Mouse (Mus musculus) ovary, postnatal 36 days (tissue): ENCODE data around the gene Fam71f1.

Source experiments
- DNase-seq: peaks from one replicate; pipeline ENCODE4 v3.0.0; 2022; ENCODE audit warnings: low spot score, mixed read lengths

Gene Fam71f1

DNA sequence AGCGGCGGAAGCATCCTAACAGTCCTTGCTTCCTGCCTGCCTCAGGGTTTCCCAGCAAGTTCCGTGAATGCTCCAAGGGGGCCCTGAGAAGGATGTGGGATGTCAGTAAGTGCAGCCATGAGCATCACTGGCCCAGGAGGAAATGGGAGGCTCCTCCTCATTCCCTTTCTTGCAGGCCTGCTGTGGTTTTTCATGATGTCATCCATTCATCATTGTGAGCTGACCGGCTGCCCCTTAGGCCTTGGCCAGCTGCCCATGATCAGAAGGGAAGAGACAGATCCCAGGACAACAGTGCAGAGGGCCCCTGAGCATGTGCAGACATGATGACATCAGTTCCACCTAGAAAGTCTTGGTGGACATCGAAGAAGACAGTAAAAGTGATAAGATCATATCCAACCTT, at the start of gene Fam71f1:
Gene Fam71f1, plus strand, starts transcription at position 262 of the 400 bp plus-strand sequence.
- DNase-seq: no peak

DNA sequence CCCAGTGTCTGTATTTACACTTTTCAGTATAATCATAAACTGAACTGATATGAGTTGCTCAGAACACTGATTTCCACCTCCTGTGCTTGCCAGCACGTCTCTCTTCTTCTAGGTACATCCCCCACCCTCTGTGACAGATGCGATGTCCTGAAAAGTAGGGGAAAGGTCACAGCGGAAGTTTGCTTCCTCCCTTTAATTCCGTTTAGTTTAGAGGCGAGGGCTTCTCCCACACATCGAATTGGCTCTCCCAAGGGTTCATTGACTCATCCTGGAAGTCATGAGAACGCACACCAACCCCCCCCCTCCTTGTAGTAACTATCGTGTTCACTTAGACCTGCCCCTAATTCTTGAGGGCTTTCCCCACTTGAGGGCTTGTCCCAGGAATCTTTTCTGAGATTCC, 48.0 kb upstream of the Fam71f1 start:
- no peak for DNase-seq

DNA sequence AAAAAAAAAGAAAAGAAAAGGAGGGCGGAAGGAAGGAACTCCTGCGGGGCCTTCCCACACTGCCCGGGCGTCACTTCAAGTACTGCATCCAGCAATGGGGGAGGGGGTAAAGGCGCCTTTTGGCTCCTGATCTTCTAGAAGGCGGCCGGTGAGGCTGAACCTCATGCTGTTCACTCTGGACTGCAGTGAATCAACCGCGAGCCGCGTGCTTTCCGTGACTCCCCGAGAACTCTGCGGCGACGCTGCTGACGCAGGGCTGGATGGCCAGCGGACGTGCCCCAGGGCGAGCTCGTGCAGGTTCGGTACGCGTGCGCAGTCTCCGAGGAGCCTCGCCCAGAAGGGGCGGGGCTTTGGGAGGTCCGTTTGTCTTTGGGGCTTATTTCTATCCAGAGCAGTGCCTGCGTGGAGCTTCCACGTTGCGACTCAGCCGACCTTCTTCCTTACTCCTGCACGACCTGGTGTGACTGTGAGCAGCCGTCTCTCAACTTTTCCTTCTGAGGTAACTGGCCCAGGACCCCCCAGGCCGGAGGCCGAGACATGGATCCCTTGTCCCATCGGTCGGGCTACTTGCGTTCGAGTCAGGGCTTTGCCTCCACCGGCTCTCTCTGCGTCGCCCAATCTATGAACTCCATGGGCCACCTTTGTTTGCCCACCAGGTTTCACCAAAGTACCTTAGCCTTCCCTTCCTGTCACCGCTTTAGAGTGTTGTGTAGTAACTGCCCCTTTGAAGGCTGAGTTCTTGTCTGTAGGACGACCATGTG, 46.4 kb upstream of the Fam71f1 start, which contains the start of gene Hilpda:
Gene Hilpda, plus strand, starts transcription at position 177 of the 761 bp plus-strand sequence.
- DNase-seq: peak; percentile 90

DNA sequence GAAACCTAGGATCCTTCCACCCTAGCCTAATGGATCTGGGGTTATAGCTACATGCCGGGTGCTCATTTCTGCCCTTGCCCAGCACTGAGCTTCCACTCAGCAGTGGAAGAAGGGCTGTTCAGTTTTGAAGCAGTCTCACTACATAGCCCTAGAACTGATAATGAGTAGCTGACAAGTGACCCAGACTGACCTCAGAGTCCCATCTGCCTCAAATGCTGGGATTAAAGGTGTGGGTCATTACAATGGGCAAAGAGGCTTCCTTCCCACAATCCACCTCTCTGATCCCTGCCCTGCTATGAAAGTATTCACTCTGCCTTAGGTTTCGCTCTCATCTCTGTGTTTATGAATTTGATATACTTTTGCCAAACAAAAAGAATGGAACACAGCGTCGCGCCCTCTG, 42.2 kb upstream of the Fam71f1 start:
- no peak for DNase-seq

DNA sequence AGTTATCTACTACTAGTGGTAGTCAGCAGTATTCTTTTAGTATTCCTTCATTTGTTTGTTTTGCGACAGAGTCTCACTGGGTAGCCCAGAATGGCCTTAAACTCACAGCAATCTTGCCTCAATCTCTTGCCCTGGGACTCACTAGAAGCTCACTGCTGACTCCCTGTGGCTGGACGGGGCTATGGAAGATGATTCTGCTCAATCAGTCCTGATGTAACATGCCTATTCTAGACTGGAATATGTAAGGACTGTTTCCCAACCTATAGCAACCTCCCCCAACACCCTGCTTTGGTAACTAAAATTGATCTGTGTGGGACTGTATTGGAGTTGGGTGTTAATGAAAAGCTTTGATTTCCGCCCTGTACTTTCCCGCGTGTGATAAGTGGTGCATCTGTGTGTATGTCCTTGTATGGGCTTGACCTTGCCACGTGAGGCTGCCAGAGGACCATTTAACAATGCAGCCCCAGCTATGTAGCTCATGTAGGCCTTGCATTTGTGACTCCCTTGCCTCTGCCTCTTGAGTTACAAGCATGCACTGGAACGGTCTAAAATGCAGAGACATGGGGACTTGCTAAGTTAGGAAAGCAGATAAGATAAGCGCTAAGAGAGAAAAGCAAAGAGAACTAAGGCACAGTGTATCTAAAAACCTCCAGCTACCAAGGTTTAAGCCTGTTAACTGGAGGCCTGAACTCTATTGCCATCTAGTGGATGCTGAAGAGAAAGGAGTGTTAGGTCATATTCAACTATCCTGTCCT, 40.2 kb upstream of the Fam71f1 start:
- peak; percentile 66 for DNase-seq

DNA sequence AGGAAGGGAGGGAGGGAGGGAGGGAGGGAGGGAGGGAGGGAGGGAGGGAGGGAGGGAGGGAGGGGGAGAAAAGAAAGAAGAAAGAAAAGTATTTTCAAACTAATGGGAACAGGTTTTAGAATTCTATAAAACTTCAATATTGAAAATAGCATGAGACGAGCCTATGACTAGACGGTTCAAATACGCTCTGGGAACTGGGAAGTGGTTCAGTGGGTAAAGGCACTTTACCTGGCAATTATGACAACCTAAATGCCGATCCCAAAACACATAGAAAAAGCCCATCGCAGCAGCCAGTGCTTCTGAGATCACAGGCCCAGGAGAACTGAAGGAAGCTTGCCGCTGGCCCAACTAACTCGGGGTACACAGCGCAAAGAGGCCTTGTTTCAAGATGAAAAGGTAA, 39.6 kb upstream of the Fam71f1 start, which contains the start of gene Fam71f2:
Gene Fam71f2, plus strand, starts transcription at position 301 of the 400 bp plus-strand sequence.
- DNase-seq: no peak

DNA sequence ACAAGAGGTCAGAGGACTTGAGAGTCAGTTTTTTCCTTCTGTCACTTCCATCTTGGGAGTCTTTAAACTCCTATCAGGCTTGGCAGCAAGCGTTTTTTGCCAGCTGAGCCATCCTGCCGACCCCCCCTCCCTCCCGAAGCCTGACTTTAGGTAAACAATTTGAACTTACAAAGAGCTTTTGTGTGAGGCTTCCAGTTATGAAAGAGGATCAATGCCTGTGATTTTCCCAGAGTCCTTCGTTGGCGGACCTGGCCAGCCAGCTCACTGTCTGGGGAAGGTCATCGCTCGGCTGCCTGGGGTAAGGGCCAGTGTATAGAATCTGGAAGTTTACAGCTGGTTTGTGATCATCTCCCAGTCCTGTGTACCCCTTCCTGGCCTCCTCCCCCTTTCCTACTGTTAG, 38.3 kb upstream of the Fam71f1 start:
- no peak for DNase-seq

DNA sequence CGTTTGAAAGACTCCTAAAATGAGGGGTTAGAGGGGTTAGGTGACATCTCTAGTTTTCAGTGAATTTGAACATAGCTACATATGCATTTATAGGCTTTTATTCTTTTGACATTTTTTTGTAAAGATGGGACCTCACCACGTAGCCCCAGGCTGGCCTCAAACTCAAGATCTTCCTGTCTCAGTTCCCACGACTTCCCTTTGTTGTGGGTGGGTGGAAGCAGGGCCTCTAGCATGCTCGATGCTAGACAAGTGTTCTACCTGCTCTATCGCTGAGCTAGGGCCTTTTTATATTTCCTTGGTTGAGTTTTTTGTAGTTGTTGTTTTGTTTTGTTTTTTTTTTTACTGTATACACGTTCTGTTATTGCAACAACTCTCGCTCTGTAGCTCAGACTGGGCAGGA, 32.1 kb upstream of the Fam71f1 start:
- DNase-seq: no peak

DNA sequence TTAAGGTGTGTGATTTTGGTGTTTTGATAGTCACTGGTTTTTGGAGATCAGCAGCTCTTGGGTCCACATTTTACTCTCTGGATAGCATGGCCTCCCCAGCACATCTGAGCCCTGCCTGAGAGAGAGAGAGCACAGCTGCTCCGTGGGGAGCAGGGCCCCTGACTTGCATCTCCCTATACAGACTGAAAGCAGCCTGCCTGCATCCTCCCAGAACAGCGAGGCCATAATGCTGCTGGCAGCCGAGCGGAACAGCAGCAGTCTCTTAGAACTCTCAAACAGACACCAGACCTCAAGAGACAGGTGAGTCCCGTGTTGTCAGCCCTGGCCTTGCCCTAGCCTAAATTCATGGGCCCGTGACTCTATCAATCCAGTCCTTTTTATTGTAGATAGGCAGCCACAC, 31.5 kb upstream of the Fam71f1 start:
- DNase-seq: no peak

DNA sequence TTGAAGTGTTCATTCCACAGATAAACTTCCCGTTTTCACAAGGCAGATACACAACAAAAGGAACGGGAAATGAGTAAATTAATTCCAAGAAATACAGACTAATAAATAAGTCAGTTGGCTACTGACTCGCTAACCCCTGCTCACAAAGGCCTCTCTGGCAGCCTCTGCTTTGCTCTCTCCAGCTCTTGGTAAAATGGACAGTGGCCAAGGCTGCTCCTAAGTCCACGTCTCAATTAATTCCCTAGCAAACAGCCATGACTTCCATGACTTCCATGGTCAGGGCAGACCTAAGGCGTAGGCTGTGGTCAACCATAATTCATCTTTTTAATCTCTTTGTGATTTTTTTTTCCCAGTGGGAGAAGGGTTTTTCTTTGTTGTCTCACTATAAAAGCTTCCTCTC, 31.0 kb upstream of the Fam71f1 start:
- DNase-seq: no peak

DNA sequence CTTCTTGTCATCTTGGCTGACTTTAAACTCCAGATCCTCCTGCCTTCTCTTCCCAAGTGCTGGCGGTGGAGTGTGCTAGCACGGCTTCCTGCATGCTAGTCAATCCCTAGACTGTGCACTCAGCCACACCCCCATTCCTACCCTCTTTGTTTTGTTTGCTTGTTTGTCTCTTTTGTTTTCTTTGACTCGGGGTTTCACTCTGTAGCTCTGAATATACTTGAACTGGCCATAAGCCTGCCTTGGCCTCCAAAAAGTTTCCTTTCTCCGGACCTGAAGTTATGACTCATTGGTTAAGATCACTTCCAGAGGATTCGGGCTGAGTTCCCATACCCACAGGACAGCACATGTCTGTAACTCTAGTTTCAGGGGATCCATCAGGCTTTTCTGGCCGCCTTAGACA, 30.3 kb upstream of the Fam71f1 start:
- DNase-seq: no peak

DNA sequence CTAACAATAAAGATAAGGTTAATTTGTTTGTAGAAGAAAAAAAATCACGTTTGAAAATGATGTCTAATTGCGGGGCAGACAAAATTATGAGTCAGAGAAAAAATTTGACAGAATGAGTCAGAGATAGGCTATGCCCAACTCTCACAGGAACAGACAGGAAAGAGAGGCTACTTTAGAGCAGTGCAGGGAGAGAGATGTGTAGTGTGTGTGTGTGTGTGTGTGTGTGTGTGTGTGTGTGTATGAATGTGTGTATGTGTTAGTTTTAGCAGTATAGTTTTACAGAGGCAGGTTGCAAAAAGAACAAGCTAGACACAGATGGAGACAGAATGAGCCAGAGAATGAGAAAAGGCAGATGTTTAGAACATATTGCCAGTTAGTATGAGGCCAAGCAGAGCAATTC, 19.8 kb upstream of the Fam71f1 start:
- no peak for DNase-seq

DNA sequence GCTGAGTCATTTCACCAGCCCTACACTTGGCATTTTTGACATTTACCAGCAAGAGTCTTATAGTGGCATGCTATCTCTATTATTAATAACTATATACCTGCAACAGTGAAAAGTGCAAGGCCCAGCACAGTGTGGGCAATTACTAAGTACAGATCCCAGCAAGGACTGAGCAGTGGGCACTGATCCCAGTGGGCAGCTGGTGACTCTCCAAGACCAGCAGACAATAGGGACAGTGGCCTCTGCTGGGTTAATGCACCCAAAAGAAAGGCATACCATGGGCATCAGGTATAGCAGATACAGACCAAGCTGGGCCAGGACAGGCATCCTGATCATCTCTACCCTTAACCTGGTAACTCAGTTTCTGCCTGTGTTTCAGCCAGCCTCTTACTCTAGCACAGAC, 15.7 kb upstream of the Fam71f1 start:
- no peak for DNase-seq

DNA sequence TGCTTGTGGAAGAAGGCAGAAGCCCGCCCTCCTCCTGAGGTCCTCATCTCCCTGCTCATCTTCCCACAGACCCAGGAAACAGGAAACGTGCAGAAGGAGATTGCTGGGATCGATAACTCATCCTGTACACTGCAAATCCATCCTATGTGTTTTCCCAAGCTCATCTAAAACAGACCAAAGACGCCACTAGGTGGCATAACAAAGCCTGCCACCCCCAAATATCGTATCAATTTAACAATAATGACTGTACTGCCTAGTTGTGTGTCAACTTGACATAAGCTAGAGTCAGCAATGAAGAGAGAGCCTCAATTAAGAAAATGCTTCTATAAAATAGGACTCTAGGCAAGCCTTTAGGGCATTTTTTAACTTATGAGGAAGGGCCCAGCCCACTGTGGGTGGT, 15.2 kb upstream of the Fam71f1 start:
- DNase-seq: no peak

DNA sequence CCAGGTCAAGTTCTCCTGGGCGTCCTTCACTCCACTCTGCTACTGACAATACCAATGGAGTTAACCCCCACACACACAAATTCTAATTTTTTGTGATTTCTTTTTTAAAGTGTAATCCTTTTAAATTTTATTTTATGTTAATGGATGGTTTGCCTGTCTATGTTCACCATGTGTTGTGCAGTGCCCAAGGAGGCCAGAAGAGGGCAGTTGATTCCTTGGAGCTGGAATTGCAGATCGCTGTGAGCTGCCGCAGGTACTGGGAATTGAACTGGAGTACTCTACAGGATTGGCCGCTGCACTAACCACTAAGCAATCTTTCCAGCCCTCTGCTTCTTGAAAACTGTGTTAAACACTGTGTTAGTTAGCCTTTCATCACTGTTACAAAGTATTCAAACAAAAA, 13.5 kb upstream of the Fam71f1 start:
- DNase-seq: no peak

DNA sequence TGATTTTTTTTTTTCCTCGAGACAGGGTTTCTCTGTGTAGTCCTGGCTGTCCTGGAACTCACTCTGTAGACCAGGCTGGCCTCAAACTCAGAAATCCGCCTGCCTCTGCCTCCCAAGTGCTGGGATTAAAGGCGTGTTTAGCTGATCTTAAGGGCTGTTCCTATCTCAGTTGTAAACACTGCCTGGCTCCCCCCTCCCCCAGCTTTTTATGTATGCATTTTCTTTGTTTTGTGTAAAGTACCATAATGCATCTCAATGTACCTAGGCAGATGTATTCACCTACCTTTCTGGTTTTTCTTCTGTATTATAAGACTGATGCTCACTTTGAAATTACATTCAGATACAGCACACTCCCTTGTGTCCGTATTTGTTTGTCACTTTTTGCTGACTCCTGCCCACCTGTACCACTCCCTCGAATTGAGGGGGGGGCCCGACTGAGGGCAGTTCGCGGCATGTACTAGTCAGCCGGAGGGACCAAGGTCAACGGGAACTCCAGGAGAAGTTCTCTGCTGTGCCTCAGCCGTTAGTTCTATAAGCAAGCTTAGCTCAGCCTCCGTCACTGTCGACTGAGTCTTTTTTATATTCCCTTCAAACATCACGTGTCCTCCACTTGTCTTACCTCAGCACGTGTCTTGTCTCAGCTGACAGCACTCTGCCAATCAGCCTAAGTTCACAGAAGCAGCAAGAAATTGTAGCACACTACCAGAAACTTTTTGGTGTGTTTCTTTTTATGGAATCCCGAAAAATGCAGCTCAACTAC, 9.9 kb upstream of the Fam71f1 start:
- DNase-seq: no peak

DNA sequence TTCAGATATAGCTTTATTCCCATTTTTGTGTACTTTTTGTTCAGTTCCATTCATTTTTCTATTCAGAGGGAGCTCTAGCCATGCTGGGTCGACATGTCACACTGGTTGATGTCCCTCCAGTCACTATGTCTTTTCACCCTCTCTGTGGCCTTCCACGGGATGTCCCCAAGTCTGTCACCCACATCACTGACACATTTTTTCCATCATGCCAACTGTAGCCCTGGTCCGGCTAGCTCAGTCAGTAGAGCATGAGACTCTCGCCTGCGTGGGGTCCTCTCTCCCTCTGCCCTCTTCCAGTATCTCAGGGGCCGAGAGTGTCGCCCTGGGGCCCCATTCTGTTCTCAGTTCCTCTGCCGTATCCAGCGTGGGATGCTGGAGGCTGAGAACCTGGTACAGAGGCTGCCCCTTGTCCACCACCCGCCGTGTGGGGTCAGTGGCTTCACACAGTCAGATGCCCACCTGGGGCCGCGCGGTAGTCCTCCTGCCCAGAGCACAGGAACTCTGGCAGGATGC, 5.2 kb upstream of the Fam71f1 start:
- no peak for DNase-seq

DNA sequence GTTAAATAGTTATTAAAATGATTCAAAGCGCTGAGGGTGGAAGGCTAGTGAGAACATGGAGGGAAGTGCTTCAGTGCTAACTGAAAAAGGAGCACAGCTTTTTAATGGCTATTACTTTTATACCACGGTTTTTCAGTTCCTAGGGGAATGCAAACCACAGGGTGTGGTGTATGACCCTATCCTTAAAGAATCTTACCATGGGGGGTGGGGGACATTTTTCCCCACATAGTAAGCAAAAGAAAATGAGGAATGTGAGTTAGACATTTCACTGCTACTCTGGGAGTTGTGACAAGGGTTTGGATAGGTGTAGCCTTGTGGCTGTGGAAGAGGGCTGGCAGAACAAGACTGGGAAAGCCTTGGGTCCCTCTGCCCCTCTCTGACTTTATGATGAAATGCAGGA, 1.7 kb upstream of the Fam71f1 start:
- DNase-seq: no peak

DNA sequence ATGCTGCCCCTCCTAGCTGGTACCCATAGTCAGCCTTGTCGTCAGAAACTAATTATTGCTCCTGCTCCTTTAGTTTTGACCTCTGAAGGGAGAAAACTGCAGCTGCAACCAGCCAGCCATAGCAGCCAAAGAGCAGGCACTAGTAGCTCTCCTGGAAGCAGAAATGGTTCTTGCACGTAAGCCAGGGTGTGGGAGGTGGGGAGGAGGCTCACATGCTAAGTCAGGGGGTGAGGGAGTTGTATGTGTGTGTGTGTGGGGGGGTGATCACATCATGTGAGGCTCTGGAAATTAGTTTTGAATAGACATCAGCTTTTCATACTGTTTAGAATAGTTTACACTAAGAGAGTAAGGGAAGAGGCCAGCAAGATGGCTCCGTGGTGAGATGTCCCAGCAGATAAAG, 999 bp upstream of the Fam71f1 start:
- no peak for DNase-seq

DNA sequence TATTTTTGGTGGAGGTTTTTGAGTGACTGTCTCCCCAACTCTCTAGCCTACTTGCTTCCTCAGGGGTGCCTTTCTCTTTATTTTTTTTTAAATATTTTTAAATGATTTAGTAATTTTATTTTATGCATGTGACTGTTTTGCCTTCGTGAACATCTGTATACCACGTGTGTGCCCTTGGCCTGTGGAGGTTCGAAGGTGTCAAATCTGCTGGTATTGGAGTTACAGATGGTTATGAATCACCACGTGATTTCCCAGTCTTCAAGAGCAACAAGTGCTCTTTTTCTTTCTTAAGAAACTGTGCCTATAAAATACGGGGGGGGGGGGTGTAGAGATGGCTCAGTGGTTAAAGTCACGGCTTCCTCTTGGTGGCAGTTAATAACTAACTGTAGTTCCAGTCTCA, 2.6 kb downstream of the Fam71f1 start:
- DNase-seq: no peak

DNA sequence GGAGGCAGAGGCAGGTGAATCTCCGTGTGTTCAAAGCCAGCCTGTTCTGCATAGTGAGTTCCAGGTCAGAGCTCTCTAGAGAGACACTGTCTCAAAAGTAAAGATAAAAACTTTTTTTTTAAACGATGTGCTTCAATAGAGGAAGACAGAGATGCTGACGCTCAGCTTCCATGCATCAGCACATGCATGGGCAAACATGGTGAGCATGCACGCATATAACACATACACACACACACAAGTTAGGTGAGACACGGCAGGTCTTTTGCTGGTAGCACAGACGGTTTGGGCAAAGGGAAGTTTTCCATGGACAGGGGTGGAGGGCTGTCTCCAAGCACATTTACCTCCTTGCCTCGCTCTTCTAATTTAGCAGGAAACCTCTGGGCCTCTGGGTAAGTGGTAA, 3.2 kb downstream of the Fam71f1 start:
- no peak for DNase-seq

DNA sequence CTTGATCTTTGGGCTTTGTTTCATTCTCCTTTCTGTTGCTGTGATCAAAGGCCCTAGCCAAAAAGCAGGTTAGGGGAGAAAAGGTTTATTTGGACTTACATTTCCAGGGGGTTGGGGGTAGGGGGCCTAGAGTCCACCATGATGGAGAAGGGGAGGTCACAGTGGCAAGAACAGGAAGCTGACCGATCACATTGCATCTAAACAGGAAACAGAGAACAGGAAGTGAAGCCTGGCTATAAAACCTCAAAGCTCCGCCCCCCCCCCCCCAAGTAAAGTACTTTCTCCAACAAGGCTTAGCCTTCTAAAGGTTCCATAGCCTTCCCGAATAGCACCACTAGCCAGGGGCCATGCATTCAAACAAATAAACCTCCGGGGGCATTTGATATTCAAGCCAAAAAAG, 3.8 kb downstream of the Fam71f1 start:
- DNase-seq: no peak

DNA sequence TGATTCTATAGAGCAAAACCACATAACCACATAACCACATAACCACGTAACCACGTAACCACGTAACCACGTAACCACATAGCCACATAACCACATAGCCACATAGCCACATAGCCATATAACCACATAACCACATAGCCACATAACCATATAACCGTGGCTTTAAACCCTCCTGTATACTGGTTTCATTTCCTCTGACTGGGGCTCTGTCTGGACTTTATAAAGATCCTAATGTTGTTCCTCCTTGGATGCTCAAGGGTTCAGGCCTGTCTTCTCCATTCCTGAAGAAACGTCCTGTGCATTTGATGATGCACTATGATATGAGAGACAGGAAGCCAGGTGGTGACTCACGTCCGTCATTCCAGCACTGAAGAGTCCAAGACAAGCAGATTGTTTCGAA, 8.0 kb downstream of the Fam71f1 start:
- no peak for DNase-seq
